Mouse (Mus musculus) mouse embryonic stem cell (cell line): ENCODE results near the gene Gm20388.

Experiments
- in situ Hi-C, 2 experiments: fragments of 300-500 bp; cut with MboI; formaldehyde crosslinking; loops; 1 replicate in 1 of 2; 3 replicates in 1 of 2; pipeline ENCODE4 v1.14.3; 2019 to 2020; ENCODE audit warnings: low sequenced_read_pairs in 2 of 2, low pct_unique_long_range_greater_than_20kb in 1 of 2, mixed read lengths in 1 of 2; ENCODE audit not compliant: unreplicated experiment in 1 of 2

The Gm20388 gene

DNA sequence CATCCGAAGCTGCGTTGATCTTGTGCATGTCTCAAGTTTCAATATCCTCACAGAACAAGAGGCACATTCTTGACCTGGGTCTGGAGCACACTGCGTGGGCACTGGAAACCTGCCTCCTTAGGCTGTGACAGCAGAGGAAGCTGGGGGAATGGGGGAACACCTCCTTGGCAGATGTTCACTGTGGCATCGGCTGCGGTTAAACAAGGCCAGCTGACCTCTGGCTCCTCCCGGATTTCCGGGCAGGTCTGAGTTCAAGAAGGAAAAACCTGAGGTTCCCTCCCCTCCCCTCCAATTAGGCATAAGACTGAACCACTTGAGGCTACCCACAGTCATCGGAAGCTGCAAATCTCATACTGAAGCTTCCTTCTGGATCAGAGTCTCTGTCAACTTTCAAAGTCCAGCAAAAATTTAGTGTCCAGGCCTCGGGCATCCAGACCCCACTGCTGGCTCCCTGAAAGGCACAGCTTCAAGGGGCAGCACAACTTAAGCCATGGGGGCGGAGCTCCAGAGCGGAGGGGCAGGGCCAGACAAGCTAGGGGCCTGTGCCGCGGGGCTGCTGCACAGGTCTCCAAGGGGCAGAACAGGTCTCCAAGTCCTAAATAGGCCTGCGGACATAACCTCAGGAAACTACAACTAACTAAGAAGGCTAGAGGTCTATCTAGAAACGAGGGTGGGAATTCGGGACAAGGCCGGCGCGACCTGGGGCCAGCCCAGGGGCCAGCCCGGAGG is 2370.1 kb downstream of the Gm20388 start:
- in situ Hi-C loops, result no loop called here

DNA sequence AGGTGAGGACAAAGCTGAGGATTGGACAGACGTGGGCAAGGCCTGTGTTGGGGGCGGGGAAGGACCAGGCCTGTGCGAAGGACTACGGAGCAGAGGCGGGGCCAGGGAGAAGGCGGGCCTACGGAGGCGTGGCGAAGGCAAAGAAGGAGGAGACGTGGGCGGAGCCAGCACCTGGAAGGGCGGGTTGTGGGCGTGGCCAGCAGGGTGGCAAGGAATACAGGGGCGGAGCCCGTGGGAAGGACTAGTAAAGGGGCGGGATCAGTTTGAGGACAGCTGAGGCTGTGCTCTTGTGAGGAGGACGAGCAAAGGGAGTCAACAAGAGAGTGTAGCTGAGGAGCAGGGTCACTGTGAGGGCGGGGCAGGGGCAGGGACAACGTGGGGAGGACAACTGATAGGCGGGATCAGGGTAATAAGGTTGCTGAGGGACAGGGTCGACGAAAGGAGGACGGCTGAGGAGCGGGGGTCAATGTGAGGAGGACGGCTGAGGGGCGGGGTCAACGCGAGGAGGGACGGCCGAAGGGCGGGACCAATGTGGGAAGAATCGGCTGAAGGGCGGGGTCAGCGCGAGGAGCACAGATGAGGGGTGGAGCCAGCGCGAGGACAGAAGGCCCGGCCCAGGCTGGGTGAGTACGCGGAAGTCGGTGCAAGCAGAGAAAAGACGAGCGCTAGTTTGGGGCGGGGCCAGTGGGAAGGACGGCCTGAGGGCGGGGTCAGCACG is 2370.8 kb downstream of the Gm20388 start:
- in situ Hi-C loops, result no loop called here

DNA sequence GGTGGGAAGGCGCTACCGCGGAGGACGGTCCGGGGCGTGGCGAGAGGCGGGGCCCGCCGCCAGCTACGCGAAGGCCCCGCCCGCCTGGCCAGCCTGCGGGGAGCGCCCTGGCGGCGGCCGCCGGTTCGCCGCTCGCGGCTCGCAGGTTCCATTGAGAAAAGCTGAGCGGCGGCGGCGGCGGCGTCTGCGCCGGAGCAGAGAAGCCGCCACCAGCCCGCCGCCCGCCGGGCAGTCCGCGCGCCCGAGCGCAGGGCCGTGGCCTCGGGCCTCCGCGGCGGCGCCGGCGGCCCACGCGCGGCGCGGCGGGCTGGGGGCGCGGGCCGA is 2371.4 kb downstream of the Gm20388 start, which contains the start of gene Zfpm1:
Zfpm1 (plus strand) TSS at position 107 of the 324 bp plus-strand sequence.
- in situ Hi-C loops, result no loop called here

DNA sequence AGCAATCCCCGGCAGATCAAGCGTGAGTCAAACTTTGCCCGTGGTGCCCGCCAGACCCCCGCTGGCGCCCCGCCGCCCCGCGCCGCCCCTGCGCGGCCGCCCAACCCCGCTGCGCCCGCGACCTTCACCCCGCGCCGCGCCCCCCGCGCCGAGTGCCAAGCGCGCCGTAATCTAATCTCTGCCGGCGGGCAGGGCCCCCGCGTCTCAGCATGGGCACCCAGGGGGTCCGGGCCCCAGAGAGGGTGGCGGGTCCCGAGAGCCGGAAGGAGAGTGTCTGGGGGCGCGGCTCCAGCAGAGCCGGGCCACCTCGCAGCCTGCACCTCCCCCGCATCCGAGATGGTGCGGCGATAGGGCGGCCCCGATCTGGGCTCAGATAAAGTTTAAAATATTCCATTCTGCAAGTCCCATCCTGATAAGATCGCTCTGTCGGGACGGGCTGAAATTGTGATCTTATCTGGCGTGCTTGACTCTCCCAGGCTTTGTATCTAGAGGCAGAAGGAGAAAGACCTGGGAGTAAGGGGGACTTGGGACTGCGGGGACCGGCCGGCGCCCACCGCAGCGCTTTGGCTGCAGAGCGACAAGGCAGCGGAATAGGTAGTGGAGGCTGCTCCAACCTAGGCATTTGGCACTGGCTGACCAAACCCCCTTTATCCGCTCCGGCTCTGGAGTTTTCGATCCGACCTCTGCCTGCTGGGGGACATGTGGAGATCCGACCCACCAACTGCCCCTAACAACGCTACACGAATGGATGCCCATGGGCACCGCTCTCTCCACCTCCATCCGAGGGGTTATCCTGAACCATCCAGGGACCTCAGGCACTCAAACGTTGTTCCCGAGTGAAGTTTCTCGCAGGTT is 2372.1 kb downstream of the Gm20388 start:
- in situ Hi-C loops, result no loop called here

DNA sequence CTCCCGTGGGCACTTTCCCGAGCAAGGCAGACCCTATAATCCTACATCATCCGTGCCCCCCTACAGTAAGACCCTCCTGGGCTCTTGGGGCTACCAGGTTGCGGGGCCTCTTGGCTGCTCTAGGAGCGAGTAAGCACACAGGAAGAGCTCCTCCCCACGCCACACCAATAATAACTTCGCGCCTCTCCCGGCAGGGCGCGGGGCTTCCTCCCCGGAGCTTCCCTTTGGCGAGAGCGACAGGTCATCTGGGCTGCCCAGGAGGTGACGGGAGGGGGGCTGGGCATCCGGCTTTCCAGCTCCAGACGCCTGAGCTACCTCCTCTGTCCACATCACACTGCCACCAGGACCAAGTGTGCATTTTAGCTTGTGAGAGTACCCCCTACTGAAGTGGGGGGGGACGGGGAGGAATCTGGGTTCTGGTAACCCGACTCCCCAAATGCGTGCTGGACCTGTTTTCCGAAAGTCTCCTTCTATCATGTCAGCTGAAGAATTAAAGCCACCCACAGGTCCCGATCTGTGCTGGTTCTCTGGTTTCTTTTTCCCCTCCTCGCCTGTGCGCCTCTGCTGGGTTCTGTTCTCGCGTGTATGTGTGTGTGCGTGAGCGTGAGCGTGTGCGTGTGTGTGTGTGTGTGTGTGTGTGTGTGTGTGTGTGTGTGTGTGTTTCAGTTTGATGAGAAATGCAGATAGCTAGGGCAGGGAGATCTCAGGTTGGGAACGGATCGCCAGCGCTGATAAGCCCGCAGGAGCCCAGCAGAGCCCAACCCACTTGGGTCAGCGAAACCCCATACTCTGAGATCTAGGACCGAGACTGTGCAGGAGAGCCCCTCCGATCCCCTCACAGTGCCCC is 2372.9 kb downstream of the Gm20388 start:
- in situ Hi-C loops, result no loop called here

DNA sequence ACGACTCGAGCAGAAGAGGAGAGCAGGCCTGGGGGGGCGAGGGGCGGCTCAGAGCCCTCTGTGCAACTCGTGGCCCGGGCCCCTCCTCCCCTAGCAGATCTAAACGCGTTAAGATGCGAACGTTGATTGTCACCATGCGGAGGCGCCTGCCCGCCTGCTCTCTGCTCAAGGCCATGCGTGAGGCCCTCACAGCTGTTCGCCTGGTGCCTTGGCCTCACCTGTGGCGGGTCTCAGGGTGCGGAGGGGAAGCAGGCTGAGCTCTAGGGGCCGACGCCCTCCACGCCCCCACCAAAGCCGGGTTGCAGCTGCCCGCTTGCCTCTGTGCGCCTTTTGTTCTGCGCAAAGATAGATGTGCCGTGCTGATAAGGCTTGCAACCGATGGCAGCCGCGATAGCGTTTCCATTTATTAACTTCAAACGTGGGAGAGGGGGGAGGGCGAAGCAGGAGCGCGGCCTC is 2373.6 kb downstream of the Gm20388 start:
- in situ Hi-C loops, result no loop called here

DNA sequence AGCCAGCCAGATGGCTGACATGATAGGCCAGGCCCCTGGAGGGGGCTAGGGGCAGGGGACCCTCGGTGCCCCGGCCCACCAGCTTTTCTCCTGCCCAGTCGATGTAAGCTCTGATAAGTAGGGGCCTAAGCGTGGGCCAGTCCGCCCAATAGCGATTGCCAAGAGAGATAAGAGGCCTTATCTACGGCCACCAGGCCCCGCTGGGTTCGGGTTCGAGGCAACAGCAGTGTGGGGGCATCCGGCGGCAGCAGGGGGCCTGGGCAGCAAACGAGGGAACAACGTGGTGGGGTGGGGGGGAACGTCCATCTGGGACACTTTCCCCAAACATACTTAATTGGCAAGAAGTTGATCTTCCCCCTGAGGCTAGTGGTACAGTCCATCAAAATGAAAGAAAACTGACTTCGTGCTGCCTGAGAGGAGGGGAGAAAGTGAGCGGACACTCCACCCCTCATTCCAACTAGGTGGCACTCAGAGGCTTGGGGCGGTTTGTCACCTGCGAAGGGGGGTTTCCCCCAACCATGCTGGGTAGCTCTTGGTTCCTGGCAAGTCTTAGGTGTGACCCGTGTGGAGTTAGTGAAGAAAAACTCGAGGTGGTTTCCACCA is 2374.1 kb downstream of the Gm20388 start:
- in situ Hi-C loops, result no loop called here

DNA sequence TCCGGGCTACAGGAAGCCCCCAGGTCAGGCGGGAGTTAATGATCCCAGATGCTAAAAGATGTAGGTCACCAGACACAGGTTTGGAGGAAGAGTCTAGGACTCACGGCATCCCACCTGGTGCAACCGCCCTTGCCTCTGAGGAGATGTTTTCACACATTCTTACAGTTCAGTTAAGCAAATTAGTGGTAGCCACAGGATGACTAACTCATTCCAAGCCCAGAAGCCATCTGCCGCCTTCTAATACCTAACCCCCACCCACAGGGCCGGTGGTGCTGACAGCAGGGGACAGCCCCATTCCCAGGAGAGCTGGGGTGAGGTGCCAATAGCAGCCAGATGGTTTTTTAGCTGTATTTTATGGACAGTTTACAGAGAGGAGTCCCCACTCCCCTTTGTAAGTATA is 2375.1 kb downstream of the Gm20388 start:
- in situ Hi-C loops, result no loop called here

DNA sequence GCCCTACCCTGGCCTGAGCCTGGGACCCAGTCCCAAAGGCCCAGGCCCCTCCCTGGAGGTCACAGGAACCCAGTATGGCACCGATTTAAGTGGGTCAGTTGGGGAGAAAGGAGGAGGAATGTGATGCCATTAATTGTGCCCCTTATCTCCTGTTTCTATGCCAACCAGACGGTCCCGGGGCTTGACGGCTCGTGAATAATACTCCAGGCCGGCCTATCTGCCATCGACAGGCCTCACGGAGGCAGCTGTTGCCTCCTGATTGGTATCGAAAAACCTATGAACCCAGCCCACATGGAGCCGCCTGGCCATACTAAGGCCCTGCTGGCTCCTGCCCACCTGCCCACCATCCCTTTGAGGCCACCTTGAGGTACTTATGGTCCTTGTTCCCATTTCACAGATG is 2376.3 kb downstream of the Gm20388 start:
- in situ Hi-C loops, result no loop called here

DNA sequence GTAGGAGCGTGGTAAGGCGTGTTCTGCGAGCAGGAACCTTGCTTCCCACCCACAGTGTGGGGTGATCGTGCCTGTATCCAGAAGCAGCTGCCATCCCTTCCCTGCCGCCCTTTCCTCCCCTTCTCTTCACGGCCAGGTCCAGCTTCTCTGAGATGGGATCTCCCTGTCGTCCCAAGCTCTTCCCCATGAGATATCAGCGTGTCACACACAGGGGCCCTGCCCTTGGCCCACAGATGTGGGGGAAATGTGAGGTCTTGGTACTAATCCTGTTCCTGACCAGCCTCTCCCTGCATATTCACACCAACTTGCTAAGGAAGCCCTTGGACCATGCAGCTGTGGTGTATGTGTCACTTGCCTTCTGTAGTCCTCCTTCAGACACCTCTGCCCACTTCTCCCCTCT is 2377.1 kb downstream of the Gm20388 start:
- in situ Hi-C loops, result no loop called here

DNA sequence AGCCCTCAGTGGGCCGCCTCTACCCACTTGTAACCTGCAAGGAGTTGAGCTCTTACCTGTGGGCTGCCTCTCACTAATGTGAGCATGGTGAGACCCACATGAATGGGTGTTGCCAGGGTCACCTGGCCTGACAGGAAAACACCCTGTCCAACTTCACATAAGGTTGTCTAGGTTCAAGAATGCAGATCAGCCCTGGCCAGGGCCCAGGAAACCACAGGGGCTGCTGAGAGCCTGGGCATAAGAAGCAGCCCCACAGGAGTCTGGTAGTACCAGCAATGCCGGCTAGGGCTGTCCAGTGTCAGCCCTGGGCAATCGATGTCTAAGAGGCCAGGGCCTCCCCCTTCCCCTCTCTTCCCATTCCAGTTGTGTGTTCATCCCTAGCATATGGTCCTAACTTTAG is 2377.7 kb downstream of the Gm20388 start:
- in situ Hi-C loops, result no loop called here

DNA sequence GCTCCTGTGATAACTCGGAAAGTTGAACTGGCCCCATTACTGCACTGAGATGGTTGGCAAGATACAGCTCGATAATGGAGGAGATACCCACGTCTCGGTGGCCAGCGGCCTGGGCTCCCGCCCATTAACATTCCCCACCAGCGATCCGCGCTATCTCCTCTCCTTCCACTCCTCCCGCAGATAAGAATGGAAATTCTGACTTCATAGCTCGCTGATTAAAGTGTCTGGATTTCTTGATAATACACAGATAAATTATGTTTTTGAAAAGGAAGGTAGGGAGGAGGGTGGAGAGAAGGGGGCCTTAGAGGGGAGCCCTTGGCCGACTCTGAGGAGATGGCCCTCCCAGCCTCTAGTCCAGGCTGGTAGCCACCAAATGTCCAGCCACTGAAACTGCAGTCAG is 2380.4 kb downstream of the Gm20388 start:
- in situ Hi-C loops, result no loop called here

DNA sequence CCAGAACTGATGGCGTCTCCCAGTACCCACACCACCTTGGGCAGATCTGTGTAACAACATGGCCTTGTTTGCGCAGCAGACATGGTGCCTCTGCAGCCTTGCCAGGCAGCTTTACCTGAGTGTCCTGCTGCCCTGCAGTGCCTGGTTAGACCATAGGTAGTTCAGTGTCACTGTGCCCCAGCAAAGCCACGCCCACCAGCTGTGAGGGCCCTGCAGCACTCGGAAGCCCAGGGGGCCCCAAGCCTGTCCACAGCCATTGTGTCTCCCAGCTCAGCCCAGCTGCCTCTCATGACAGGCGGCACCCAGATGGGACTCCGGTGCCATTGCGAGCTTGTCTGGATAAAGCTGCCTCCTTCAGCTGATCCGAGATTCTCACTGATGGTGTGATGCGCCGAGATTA is 2380.9 kb downstream of the Gm20388 start:
- in situ Hi-C loops, result no loop called here

DNA sequence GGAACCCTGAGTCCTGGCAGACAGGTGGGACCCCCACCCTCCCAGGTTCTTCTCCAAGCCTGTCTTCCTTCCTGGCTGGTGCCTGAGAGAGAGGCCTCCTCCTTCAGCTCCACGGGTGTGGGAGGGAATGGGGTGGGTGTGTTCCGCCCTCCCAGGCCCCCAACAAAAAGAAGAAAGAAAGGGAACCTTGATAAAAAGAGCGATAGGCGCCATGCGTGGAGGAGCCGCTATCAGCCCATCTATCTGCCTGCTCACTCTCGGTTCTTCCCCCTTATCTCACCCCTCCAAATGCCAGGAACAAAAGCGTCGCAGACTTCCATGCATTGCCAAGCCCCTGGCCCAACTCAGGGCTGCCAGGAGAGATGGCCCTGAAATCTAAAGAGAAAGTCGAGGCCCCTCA is 2382.8 kb downstream of the Gm20388 start:
- in situ Hi-C loops, result no loop called here

DNA sequence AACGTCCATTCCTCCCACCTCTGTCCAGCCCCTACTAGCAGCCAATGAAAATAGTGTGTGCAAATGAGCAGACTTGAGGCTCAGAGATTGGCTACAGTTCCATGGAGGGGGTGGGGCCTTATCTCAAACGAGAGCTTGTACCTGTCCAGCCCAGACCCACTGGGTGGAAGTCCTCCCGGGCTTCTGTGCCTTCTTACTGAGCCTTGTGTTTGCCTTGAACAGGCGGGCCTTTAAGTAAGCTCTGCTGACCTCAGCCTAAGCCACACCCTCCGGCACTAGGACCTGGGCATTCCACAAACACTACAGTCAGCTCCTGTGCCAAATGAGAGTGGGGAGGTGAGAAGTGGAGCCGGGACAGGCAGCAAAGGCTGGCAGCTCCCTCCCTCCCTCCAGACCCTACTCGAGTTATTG is 2383.6 kb downstream of the Gm20388 start:
- in situ Hi-C loops, result no loop called here

DNA sequence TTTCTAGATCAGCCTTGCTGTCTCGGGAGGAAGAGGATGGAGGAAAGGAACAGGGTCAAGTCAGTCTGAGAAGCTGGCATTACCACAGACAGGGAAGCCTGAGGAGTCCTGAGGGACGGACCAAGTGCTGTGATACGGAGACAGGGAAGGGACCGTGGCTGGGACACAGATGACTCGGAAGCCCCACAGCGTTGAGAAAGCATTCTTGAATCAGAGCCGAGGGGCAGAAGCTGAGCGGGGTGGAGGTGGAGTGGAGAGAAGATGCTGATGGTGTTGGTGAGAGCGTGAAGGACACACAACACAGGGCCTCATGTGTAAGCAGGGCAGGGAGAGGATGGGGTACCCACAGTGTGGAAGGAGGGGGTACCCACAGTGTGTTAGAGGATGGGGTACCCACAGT is 2384.7 kb downstream of the Gm20388 start:
- in situ Hi-C loops, result no loop called here

DNA sequence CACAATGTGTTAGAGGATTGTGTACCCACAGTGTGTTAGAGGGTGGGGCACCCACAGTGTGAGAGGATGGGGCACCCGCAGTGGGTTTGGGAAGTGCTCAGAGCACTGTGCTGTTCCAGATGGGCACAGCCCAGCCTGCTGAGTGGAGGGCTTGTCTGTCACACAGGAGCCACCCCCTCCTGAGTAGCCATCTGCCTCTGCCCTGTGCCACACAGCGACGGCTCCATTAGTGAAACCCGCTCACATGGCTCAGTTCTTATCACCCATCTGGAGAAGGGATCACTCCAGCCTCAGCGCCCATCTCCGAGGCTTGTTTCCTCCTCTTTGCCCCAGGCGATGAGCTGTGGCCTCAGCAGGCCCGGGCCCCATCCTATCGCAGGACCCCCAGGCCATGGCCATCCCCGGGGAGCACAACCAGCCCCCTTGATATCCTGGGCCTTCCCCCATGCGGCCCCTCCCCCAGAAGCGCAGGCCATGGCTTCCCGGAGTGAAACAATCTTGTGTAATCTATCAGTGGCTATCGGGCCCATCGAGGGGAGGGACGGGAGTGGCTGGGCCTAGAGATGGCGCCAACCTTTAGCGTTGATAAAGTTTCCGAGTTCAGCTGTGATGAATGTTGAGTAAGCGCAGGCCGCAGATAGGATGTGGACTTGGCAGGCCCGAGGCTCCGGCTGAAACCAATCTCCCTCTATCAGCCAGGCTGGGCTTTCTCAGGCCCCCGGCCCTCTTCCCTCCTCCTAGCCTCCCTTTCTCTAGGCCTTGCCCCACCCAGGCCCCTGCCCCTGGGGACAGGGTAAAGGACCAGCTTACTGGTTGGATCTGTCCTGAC is 2385.7 kb downstream of the Gm20388 start:
- in situ Hi-C loops, result no loop called here
